Mouse (Mus musculus): ENCODE data around the gene Rprd1b.

Rprd1b gene

GRCm38 (mm10) chr2:158143816-158144215 lies 115.5 kb downstream of the Rprd1b start:
- no peak for DNase-seq (ENCODE audit: extremely low read depth, insufficient read length, low spot score)

GRCm38 (mm10) chr2:158144263-158144662 lies 116.0 kb downstream of the Rprd1b start:
- DNase-seq (ENCODE audit: extremely low read depth, insufficient read length, low spot score): no peak

DNA sequence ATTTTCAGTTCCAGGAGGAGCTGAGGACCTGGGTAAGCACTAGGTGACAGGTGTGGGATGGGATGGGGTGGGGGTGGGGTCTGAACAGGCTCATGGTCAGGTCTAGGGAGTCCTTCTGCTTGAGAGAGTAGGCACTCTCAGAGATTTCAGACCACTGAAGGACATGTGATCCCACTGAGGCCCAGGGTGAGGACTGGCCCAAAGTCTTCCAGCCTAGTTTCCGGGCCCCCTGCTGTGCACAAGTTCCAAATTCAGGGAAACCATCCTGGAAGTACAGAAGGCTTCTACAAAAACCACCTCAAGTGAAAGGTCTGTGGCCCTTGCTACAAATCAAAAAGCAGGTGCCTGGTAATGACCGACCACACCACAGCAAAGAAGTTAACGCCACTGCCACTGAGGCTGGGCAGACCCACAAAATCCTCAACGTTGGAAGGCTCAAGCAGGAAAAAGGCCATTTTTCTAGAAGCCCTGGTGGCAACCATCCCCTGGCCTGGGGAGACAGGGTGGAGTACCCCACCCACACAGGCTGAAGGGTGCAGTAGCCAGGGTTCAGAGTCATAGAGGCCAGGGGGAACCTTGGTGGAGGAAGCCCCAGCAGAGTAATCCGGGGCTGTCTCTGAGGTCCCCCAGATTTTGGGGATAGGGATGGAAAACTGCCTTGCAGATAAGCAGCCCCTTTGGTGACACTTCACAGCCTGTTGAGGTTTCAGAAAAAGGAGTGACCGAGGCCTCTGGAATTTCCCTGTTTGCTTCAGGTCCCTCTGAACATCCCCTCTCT lies 116.6 kb downstream of the Rprd1b start:
- no peak for DNase-seq (ENCODE audit: extremely low read depth, insufficient read length, low spot score)

DNA sequence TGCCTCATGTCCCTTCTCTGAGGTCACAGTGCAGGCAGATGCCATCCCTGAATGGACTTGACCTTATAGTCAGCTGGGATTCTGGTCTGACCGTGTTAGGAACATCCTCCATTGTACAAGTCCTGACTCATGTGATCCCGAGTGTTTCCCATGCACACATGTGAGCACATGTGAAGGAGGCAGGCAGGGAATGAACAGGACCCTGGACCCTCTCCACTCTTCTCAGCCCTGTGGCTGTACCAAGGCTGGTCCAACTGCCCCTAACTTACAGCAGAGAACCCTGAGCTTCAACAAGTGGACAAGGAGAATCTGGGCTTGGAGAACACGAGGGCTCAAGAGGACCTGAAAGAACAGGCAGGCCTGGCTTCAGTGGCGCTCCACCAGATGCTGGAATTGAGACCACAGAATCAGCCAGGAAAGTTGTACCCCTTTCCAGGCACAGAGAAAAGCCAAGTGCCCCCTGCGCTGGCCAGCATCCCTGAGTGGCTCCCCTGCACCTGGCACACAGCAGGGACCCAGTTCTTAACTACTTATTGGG lies 117.3 kb downstream of the Rprd1b start:
- peak; percentile 57 for DNase-seq (ENCODE audit: extremely low read depth, insufficient read length, low spot score)

GRCm38 (mm10) chr2:158146223-158146622 lies 117.9 kb downstream of the Rprd1b start, which contains the start of gene Tgm2:
TSS of gene Tgm2 (minus strand) at chr2:158146436.
- DNase-seq (ENCODE audit: extremely low read depth, insufficient read length, low spot score): peak; percentile 85

DNA sequence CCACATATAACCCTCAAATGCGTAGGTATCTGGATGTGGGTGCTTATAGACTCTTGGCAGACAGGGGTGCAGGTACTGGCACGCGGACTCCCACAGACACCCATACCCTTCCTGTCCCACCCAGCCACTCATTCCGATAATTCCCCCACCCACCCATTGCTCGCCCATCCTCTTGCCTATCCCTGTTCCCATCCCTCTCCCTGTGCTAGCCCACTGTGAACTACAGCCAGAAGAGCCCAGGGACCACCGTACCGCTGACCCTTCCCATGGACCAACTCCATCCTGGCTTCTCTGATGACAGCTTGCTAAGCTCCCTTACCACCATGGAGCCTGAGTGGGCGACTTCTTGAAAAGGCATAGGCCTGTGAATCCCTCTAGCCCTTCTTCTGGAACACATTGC lies 118.7 kb downstream of the Rprd1b start:
- DNase-seq (ENCODE audit: extremely low read depth, insufficient read length, low spot score): no peak

- no peak for DNase-seq (ENCODE audit: extremely low read depth, insufficient read length, low spot score)
Observed at GRCm38 (mm10) chr2:158151077-158151476, 122.8 kb downstream of the Rprd1b start.

DNA sequence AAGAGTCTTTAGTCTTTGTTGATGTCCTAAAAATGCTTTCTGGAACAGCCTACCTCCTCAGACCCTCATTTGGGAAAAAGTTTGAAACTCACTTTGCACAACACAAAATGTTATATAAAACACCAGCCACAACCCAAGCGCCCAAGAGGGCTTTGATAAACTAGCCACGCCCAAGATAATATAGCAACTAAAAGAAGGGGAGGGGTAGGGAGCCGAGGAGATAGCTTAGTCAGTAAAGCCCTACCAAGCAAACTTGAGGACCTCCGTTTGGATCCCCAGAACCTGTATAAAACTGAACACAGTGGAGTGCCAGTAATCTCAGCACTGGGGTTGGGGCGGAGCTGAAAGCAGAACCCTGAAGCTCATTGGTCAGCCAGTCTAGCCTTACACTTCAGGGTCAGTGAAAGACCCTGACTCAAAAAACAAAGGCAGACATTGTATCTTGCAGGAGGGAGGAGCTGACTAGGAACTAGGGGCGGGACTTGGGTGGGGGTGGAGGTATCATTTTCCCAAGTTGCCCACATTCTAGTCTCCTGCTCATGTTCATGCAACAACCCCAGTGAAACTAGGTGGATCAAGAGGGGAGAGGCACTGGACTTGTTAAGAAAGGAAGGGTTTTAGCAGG lies 124.5 kb downstream of the Rprd1b start:
- no peak for DNase-seq (ENCODE audit: extremely low read depth, insufficient read length, low spot score)

DNA sequence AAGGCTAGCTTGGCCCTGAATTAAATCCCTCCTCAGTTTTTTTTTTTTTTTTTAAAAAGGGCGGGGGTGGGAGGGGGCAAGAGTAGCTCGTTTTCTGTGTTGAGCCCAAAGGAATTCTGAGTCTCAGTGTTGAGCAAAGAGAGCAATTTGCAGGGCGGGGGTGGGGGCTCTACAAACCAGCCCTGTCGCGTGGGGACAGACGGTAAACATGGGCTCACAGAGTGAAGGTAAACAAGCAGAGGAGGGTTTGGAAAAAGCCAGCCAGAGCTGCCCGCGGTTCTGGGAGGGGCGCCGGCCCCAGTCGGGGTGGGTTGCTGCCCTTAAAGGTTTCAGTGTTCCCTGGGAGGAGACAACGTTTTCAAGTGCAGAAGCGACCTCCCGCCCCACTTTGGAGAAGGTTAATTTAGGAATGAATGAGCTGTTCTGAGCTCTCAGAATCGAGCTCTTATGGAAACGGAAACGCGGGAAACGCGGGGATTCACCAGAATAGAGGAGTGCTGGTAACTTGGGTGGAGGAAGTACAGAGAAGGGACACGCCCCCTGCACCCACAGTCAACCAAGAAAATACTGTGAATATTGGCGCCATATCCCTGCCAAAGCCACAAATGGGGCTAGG lies 125.5 kb downstream of the Rprd1b start:
- DNase-seq (ENCODE audit: extremely low read depth, insufficient read length, low spot score): peak; percentile 59

DNA sequence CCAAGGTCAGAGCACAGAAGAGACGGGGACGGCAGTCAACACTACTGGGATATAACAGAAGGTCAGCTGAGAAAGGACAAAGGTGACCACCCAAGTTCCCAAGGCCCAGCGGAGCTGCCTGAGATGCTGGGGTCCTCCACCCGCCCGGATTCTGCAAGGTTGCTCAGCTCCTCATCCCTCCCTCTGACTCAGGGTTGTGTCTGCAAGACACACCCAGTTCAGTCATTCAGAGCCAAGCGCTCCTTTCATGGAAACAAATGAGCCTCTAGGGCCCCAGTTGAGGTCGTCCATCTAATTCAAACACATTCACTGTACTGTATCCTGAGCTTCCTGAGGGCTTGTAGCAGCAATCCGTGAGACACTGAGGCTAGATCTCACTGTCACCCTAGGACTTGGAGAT lies 126.3 kb downstream of the Rprd1b start:
- no peak for DNase-seq (ENCODE audit: extremely low read depth, insufficient read length, low spot score)

- DNase-seq (ENCODE audit: extremely low read depth, insufficient read length, low spot score): no peak
Observed at GRCm38 (mm10) chr2:158155101-158155500, 126.8 kb downstream of the Rprd1b start.

DNA sequence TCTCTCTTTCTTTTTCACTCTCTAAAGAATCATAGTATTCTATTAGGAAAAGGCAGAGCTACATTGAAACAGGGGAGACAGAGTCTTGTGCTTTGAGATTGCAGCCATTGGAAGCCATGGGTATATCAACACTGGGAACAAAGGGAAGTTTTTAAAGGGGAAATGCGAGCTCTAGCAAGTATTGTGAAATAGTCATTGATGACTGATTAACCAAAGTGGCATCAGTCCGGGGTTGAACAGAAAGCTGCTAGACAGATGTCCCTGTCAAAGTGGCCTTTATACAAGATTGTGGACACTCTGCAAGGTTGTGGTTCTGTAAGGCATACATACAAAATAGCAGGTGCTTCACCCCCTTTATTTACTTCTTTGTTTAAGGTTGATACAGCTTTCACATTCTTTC lies 127.3 kb downstream of the Rprd1b start:
- no peak for DNase-seq (ENCODE audit: extremely low read depth, insufficient read length, low spot score)

DNA sequence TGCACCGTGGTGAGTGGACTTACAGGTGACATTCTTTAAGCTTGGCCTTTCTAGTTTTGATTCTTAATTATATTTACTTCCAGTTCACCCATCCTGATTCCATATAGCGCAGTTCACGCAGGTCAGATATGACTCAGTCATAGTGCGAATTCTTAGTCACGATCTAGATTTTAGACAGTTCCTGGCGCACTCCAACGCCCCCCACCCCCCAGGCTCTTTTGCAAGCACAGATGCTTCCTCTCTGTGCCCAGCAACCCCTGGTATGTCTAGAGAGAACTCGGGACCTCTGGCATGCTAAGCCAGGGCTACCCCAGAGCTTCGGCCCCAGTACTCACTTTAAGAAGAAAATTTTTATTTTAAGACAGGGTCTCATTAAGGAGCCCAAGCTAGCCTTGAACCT lies 128.2 kb downstream of the Rprd1b start:
- DNase-seq (ENCODE audit: extremely low read depth, insufficient read length, low spot score): no peak

GRCm38 (mm10) chr2:158157654-158158053 lies 129.4 kb downstream of the Rprd1b start:
- no peak for DNase-seq (ENCODE audit: extremely low read depth, insufficient read length, low spot score)

GRCm38 (mm10) chr2:158159376-158160235 lies 131.3 kb downstream of the Rprd1b start:
- DNase-seq (ENCODE audit: extremely low read depth, insufficient read length, low spot score): no peak

DNA sequence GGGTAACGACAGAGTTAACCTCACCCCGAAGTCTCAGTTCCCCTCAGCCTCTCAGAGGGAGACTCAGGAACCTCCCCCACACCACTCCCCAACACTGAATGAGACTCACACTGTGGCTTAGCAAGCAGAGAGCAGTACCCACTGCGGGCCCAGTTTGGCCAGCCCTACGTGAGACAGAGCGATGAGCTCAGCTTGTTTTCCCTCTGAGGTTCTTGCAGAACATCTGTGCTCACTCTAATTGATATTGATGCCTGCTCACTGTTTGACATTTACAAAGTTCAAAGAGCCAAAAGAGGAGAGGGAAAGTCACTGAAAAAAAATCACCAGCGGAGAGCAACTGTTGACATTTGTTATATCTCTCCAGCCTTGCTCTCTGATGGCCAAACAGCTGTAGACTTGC lies 133.5 kb downstream of the Rprd1b start:
- DNase-seq (ENCODE audit: extremely low read depth, insufficient read length, low spot score): no peak

DNA sequence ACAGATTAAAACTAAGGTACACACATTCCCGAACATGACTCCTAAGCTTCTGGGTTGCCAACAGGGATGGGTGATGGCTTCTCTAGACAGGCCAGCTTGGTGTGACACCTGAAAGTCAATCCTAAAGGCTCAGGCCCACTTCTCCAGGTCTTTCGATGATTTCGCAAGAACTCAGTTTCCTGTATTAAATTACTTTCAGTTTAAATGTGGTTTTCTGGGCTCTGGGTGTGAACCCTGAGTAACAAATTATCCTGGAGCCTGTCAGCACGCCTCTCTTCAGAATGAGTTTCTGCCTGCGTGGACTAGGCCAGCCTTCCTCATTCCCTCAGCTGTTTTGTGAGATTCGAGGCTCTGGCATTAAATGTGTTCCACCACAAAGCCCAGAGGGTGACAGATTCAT lies 134.7 kb downstream of the Rprd1b start:
- DNase-seq (ENCODE audit: extremely low read depth, insufficient read length, low spot score): no peak

- no peak for DNase-seq (ENCODE audit: extremely low read depth, insufficient read length, low spot score)
Observed at GRCm38 (mm10) chr2:158165776-158166175, 137.5 kb downstream of the Rprd1b start.

GRCm38 (mm10) chr2:158166628-158167027 lies 138.3 kb downstream of the Rprd1b start:
- no peak for DNase-seq (ENCODE audit: extremely low read depth, insufficient read length, low spot score)

- DNase-seq (ENCODE audit: extremely low read depth, insufficient read length, low spot score): peak; percentile 65
Observed at GRCm38 (mm10) chr2:158167496-158168205, 139.4 kb downstream of the Rprd1b start.
